Mouse (Mus musculus) embryonic fibroblast, embryonic 13.5 days (primary cell): ENCODE data around the gene Epb41l5.

Experiments used
- CTCF ChIP-seq: IDR thresholded peaks from 2 replicates; pipeline ENCODE4 v1.5.1; 2011; ENCODE audit warnings: mild to moderate bottlenecking, control low read depth, low read length, moderate library complexity, borderline replicate concordance; ENCODE audit not compliant: insufficient read depth
- POLR2A ChIP-seq: IDR thresholded peaks from 2 replicates; pipeline ENCODE4 v1.6.1; 2011; ENCODE audit warnings: low read depth, mild to moderate bottlenecking, control low read depth, low read length, moderate library complexity

GRCm38 (mm10) chr1:119545671-119546070 is 103.1 kb downstream of the Epb41l5 start:
- no peak for TF ChIP-seq CTCF
- TF ChIP-seq POLR2A = no peak
